Mouse (Mus musculus) layer of hippocampus, postnatal 36 days (tissue): ENCODE measurements around the gene Tra2a. TPM values are rescaled to one million over a fixed set of nuclear protein-coding genes. Genes with fewer than 3 reads are reported as not detected.

Experiments used
- DNase-seq, 2 experiments: peaks; one replicate each; pipeline ENCODE4 v3.0.0; 2022
- total RNA-seq, 2 experiments: library from RNA; stranded (reverse); gene quantifications; 2 replicates each; pipeline ENCODE4 v1.2.3; 2021

Gene Tra2a
- total RNA-seq, 2 experiments from 2014 or later: 92.3 to 105 TPM

- DNase-seq: no peak
These were observed 53.7 kb downstream of the Tra2a start for GRCm38 (mm10) chr6:49209881-49210854.

GRCm38 (mm10) chr6:49208935-49209334 lies 54.9 kb downstream of the Tra2a start:
- DNase-seq: no peak

DNA sequence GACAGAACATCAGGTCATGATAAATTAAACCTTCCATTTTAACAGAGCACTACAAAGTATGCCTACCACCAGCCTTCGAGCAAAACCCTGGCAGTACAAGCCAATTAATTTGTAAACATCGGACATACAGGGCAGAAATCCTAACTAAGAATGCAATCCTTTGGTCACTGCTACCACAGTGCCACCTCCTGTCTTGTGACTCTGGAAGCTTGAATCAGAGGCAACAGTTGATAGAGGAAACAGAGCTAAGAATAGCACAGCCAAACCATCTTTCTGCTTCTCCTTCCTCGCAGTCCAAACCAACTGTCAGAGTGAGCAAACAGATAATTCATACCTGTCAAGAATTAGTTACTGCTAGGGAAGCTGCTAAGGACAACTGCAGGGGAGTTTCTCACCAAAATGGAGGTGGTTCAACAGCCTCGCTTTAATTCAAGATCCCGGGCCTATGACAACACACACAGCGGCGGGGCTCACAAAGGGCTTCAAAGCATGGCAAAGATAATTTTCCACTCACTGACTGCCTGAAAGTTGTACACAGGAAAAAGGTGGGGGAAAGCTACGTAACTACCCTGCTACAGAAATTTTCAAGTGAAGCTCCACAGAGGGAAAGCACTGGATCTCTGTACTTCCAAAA lies 55.4 kb downstream of the Tra2a start:
- DNase-seq: no peak

DNA sequence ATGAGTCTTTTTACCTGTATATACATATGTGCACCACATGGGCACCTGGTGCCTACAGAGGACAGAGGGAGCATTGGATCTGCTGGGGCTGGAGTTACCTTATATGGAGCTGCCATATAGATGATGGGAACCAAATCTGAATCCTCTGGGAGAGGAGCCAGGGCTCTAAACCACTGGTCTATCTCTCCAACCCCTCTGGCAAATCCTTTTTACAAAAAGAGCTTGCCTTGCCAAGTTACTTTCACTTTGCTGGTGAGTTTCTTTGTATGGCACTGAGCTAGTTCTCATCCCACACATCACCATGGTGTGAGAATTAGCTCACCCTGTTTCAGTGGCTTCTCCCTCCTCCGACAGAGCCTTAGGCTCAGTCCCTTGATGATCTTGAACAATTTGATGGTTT lies 57.4 kb downstream of the Tra2a start:
- no peak for DNase-seq

GRCm38 (mm10) chr6:49195188-49195587 lies 68.6 kb downstream of the Tra2a start:
- DNase-seq: no peak

DNA sequence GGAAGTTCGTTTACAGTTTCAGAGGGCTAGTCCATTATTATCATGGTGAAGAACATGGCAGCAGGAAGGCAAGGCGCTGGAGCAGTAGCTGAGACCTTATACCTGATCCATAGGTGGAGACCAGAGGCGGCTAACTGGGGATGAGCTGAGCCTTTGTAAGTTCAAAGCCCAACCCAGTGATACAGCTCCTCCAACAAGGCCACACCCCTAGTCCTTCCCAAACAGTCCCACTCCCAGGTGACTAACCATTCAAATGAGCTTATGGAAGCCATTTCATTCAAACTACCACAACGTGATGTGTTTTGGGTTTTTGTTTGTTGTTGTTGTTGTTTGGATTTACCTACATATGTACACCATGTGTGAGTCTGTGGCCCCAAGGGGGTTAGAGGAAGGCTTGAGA lies 69.3 kb downstream of the Tra2a start:
- DNase-seq: no peak

Other genes with a start within 250 kb of the Tra2a start
- 1 to 10 TPM; 1.8 to 3.1 TPM for gene Gpnmb, start 227.5 kb downstream of the Tra2a start, total RNA-seq
- gene Malsu1, start 190.2 kb downstream of the Tra2a start, total RNA-seq: 10 to 100 TPM; 33.1 to 35.8 TPM
- not detected for gene Igf2bp3, start 49.1 kb downstream of the Tra2a start, total RNA-seq
- gene Ccdc126, start 55.2 kb upstream of the Tra2a start, total RNA-seq: 10 to 100 TPM; 10.4 to 12.6 TPM
- 1 to 10 TPM in 1 of 2 experiments, under 1 TPM in 1; 1.00 to 1.0 TPM for gene Fam221a, start 103.7 kb upstream of the Tra2a start, total RNA-seq
- gene Stk31, start 131.6 kb upstream of the Tra2a start, total RNA-seq: 1 to 10 TPM; 1.5 to 1.9 TPM